Mouse (Mus musculus) kidney, adult 18-20 months (tissue): ENCODE results near the gene Dcp1b.

ENCODE experiments used
- DNase-seq: peaks from one replicate; pipeline ENCODE4 v3.0.0; 2021

Dcp1b gene

DNA sequence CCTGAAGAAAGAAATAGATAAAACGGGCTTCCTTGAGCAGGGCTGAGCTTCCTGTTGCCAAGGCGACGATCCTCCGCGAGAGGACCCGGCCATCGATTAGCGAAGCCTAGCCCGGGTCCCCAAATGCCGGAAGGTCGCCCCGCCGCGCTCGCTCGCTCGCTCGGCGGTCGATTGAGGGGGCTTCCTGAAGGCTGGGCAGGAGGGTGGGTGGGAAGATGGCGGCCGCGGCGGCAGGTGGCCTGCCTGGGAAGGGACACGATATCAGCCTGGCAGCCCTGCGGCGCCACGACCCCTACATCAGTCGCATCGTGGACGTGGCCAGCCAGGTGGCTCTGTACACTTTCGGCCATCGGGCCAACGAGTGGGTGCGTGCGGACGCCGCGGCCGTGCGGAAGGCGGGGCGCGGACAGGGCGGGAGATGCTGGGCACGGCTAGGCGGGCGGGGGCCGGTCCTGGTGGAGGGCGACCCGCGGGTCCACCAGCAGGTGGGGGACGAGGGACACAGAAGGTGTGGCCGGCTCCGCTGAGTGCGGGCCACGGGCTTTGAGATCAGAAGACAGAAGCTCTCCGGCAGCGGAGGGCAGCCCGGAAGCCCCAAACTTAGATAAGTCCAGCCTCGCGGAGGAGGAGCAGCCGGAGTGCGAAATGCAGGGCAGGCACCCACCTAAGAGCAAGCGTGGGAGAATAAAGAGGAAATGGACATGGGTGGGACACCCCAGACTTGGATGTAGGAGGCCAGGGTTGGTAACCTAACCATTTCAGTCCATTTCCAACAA is at the start of gene Dcp1b:
TSS of gene Dcp1b (plus strand) at position 176 of the 776 bp plus-strand sequence.
- peak; percentile 88 for DNase-seq

DNA sequence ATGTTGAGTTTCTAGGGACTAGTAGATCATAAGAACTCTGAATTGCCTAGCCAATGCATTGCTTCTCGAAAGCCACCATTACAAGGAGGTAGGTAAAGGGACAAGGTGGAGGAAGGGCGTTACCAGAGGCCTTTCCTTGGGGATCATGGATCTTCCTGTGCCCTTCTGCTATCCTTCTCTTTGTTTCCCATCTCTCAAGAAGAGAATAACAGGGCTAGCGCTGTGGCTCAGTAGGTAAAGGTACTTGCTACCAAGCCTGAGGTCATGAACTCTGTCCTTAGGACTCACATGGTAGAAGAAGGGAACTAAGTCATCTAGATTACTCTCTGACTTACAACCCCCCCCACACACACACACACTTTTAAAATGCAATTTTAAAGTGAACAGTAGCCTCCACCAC is 48.1 kb upstream of the Dcp1b start:
- DNase-seq, result no peak

DNA sequence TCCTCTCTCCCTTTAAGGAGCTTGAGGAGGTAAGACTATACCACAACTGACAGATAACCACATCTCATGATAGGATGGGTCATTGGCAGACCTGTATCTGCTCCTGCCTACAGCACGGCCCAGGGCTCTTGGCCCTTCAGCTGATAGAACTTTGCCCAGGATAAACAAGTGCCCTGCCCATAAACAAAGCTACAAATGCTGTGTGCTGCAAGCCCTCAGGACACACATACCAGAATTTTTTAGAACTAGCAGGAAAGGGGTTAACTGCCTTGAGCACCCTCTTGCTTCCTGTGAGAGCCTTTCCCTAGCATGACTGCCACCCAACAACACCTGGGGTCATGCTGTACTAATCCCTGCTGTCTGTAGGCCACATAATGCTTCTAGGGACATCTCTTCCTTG is 47.0 kb upstream of the Dcp1b start:
- DNase-seq, result no peak

DNA sequence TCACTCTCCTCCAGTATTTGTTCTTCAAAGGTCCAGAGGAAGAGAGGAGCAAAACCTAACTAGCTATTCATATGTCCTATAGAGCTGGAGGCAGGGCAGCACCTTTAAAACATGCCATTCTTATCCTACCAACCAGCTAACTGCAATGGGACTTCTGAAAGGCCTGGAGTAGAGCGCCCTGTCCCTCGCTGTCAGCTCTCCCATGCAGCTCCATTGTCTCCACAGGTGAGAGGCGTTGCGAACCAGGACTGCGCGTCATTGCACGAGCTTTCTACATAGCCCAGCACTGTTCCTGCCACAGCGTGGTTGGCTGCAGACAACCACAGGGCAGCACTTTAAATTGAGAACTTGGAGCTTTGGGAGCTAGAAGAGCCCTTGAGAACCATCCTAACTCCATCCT is 46.5 kb upstream of the Dcp1b start:
- DNase-seq, result no peak

DNA sequence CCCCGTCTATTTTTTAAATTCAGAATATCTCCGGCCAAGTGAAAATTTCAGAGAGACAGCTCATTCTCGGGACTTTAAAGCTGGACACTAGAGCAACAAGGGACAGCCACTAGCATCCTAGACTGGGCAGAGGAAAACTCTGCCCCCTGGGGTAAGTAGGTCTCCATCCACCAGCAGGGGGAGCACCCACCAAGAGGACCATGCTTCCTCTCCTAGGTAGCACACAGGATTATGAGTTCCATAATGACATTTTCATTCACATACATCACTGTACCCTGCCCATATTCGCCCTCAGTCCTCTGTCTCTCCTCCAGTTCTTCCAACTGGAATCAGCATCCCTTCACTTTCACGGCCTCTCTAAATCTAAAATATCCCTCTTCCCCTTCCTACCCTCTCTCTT is 45.4 kb upstream of the Dcp1b start:
- peak; percentile 57 for DNase-seq

DNA sequence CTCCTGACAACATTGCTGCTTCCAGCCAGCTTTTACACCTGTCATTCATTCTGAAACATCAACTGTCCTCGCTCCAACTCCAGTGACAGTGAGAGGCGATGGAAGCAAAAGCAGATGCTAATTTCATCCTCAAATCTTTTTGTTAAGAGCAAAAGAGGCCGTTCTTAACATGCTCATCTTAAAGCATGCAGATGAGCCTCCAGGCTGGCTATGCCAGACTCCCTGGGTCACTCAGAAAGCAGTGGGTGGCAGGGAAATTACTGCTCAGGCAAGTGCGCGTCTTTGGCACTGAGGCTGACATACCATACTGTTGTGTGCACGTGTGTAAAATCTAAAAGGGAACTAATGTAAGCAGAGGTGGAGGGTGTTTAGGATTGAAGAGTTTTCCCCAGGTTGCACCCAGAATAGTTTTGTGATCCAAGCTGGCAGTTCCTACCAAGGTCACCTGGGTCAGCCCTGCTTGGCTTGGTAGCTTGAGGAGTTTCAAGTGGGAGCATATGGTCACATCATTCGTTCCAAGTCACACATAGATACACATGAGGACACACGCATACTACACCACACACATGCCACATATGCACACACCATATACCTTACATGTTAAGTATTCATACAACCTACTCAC is 42.8 kb upstream of the Dcp1b start:
- DNase-seq, result no peak

DNA sequence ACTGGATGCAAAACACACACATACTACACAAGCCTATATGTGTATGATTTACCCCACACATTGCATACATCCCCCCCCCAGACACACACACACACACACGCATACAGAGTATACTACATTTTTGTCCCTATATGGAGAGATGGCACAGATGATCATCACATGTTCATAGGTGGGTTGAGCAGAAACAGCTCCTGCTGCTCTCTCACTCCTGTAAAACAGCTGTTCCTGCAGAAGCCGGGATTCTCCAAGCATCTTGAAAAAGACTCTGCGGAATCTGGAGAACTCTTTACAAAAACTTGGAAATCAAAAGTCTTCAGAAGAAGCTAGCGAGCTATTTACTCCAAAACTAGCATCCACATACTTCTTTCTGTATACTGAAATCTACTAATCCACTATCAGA is 42.2 kb upstream of the Dcp1b start:
- DNase-seq, result no peak

DNA sequence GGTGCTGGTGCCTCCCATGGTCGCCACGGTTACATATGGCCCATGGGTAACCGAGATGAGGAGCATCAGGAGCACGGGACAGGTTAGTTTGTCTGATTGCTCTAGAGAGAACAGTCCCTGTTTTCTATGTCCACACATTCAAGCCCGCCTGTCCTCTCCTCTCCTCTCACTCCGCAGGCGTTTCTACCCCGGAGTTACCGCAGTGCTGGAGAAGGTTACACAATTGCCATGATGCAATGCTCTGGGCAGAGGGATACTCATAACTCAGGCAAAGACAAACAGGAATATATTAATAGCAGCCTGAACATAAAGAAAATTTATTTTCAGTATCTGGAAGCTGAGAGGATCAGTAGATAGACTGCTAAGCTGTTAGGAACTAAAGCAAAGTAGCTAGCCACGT is 37.3 kb upstream of the Dcp1b start:
- no peak for DNase-seq

DNA sequence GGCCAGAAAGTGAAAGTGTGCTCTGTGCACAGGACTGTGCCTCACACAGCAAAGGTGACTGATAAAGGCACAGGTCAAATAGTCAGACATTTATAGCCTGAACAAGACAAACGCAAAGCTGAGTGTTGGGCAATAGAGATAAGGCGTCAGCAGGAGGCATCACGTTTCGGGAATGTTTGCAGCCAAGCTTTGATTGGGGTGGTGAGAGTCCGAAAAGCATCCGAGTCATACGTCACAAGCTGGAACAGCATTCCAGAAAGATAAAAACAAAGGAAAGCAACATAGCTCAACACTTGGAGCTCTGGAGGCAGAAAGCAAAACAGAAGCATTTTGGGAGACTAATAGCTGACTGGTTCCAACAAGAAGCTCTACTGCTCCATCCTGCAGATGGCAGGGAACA is 35.5 kb upstream of the Dcp1b start:
- no peak for DNase-seq

DNA sequence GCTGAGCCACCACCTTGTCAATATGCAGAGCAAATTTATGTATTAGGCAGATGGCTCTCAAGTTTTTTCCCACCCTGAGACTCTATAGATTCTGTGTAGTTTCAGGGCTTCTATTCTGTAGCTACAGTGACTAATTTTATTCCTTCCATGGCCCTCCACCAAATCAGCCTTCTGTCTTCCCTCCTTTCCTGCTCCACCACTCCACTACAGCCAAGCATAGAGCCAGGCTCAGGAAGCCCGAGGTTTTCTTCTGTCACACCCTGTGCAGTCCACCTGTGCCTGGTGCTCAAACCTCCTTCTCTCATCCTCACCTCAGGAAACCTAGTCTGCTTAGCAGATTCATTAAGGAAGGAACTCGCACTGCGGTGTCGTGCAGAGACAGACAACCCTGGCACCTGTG is 29.9 kb upstream of the Dcp1b start:
- DNase-seq, result no peak

DNA sequence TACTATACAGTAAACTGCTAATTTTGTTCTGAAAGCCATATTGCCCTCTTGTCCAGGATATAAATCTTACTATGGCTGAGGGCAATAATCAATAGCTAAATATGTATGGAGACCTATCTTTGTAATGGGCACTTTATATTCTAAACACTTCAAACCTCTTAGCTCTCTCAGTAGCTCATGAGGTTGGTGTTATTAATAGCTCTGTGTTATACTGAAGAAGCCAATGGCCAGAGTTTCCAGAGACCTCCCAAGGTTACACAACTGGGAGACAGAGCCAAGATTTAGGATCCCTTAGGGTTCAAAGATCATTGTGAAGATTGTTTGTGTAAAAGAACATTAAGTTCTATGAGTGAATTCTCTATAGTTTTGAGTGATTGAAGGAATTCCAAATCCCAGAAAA is 9.4 kb upstream of the Dcp1b start:
- no peak for DNase-seq

DNA sequence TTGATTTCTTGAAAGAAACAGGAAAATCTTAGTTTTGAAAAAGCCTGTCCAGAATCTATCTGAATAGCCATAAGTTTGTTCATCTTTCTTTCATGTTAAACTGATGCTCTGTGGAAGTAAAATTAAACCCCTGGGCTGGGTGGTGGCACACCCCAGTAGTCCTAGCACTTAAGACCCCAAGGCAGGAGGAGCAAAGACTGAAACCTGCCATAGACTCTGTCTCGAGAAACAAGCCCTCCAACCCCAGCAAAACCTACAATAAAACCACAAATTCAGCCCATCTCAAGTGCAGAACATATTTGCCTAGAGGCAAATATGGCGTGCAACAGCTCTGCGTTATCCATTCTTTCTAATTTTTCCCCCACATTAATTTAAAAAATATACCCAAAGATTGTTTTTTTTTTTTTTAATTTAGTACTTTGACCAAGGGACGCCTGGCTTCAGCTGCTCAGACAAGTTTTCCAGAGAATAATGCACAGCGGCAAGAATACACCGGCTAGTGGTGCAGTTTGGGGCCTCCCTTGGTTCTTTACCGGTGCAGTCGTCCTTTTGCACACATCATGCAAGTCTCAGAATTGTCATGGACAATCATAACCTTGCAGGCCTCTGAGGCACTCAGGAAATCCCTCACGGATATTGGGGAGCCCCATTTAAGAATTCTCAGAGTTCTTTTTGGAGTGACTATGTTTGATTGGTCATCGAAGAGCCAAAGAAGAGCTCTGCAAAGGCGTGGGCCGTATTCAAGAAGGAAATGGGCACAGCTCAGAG is 562 bp upstream of the Dcp1b start:
- no peak for DNase-seq

DNA sequence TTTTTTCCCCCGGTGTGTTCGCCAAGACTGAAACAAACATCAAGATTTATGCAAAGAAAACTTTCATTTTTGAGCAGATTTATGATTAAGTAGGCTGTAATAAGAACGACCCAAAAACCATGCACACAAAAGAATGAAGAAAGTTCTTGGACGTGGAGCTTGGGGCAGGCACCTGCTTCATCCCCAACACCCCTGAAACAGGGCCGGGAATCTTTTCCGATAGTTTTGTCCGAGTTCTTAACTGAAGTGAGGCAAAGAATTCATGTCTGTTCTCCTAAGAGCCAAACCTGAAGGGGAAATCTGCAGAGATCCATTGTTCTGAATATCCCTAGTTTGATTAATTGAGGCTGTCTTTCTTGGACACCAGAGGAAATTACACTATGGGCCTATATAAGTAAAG is 1.1 kb downstream of the Dcp1b start:
- no peak for DNase-seq

DNA sequence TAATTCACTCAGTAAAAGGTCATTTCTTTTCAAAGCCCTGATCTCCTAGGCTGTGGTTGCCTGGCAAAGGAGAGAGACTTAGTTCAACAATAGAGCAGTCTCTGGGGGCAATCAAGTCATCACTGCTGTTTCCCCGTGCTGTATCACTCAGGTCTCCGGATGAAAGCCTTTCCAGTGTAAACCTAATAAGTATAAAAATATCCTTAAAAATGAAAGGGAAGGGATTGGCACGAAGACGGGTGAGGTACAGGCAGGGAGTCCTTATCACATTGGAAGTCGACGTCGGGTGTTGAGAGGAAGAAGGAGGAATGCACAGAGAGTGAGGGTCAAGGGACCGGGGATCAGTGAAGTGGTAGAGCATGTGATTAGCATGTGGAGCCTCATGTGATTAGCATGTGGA is 2.0 kb downstream of the Dcp1b start:
- DNase-seq, result no peak

DNA sequence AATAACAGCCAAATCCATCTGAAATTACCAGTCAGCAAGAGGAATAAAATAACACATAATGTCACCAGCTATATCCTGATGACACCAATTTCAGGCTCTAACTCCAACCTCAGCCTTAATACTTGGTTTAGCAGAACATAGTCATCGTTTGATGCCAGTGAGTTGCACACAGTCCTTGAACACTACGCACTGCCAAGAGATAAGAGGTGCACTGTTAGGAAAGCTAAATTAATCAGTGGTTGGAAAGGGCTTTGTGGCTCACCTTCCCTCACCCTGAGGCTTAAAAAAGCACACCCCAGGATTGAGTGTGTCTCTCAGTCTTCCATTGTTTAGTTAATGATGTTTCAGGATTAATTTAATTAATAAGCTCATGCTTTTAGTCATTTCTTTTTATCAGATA is 5.1 kb downstream of the Dcp1b start:
- DNase-seq, result no peak

DNA sequence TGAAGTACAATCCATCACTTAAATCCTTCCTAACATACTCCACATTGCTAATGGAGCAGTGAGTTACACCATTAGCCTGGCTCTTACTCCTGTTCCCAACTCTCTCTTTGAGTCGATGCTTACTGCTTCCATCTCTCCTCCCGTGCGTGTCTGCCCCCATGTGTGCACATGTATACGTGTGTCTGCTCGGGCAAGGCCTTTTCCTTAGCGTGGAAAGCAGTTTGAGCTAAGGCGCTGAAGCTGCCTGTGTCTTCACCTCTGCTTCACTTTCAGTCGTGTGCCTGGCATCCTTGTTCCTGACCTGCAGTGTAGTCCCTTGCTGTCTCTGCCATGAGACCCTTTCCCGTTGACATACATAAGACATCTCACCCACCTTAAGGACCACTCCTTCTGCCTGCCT is 7.2 kb downstream of the Dcp1b start:
- no peak for DNase-seq

DNA sequence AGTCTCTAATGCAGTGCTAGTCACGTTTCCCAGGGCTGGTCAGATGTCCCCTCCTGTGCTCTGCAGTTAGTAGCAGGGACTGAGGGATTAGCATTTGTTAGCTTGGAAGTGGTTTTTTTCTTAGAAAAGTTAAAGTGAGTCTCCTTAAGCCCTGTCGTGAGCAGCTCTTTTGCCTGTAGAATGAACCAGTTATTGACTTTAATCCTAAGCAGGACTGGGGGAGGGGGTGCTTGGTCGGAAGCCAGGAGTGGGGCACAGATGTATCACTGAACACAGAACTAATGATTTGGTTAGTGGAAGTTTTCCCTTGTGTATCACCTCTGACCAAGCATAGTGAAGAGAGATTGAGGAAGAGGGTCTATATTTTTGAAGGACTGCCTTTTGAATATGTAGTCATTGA is 8.7 kb downstream of the Dcp1b start:
- no peak for DNase-seq

DNA sequence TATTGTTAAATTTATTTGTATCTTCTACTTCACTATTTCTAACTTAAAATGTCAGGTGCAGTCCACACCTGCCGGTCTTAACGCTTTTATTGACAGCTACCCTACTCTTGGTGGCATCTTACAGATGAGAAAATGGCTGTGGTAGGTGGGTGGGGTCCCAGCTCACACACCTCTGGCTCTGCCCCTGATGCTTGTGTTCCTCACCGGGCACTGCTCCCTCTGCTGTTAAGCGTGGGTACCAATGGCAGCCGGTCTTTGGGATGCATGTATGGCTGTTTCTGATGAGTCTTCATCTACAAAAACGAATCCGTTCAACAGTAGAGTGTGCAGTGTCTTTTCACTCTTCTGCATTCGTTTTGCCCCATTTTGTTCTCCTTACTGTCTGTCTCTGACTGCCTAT is 11.6 kb downstream of the Dcp1b start:
- DNase-seq, result no peak

DNA sequence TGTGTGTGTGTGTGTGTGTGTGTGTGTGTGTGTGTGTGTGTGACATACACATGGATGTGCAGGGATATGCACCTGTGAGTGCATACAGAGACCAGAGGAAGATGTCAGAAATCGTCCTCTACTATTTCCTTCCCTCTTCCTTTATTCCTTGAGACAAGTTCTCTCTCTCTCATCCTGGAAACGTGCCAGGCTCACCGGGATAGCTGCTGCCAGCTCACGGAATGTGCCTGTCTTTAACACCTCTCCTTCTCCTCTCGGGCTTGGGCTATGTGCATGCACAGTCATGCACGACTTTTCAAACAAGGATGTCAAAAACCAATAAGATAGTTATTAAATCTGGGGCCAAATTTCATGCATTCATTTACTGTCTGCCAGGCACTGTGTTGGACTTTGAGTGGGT is 12.6 kb downstream of the Dcp1b start:
- no peak for DNase-seq

DNA sequence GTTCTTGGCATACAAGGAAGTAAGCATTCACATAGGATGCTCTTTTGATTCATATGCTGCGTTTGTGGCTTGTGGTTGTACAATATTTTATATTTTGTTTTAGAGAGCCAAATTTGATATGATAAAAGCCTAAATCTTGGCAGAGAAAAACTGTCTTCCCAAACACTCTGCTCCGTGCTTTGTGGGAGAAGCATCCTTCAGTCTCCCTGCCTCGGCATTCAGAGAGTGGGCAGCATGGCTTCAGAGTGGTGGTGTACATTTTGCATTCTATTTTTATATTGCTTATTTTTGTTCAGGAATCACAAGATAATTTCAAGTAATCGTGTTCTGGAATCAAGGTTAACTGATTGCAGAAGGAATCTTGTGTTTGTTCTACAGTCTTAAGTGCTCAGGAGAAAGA is 16.4 kb downstream of the Dcp1b start:
- no peak for DNase-seq

DNA sequence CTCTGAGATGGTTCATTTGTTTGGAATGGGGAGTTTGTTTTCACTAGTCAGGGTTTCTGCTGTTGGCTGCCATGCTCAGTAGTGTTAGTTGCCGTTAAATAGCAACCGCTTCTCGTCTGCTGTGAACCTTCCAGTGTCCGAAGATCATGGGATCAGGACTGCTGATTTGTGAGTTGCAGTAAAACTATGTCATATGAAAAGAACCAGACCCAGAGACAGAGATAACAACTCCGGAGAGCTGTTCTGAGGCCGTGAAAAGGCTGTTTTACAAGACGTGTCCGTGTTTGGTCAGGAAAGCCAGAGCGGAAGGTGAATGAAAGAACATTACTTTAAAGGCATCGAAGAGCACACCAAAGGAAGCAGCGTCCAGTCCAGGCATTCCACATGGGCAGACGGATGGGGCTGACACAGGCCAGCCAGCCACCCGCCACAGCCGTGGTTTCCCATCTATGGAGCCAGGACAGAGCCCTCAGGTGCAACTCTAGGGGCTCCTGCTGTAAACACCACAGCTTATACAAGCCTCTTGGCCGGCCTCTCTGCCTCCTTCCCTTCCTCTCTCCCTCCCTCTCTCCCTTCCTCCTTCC is 18.6 kb downstream of the Dcp1b start:
- no peak for DNase-seq

DNA sequence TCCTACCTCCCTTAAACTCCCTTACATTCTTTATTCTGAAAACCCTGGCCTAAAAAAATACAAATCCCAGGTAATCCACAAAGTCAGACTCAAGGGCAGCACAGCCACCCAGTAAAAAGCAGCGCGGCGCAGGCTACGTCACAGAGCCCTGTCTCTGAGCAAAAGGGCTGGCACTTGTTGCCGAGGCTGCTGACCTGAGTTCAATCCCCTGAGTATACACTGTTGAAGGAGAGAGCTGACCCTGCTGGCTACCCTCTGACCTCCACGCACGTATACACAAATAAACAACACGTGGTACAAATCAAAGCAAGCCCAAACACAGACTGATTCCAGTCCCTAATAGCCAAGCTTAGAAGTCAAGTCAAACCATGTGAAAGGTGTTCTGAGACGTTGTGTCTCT is 19.1 kb downstream of the Dcp1b start:
- no peak for DNase-seq

DNA sequence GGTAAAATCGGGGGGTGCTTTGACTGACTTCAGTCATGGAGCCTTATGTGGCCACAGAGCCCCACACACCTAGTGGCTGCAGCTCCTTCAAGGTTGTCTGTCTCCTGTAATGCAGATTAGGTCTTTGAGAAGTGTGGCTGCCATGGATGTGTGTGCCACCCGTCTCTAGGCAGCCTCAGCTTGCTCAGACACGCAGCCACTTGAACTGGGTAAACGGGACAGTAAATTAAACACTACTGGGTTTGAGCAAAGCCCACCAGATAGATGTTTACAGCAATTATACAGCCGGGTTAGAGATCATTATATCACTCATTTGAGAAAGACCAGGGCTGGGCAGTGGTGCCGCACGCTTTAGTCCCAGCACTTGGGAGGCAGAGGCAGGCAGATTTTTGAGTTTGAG is 19.5 kb downstream of the Dcp1b start:
- no peak for DNase-seq
